Mouse (Mus musculus) G1E (cell line): ENCODE measurements around the gene Tenm2.

Experiments
- CTCF ChIP-seq: IDR thresholded peaks from 2 replicates; pipeline ENCODE4 v1.5.1; 2012; ENCODE audit warnings: low read depth, low read length, inconsistent platforms, mixed read lengths
- GATA1 ChIP-seq: IDR thresholded peaks from 2 replicates; pipeline ENCODE4 v1.6.1; 2012; ENCODE audit warnings: borderline replicate concordance, low read length, inconsistent platforms, mixed read lengths
- TAL1 ChIP-seq: conservative IDR thresholded peaks from 2 replicates; pipeline ENCODE4 v1.6.1; 2012; ENCODE audit warnings: low read depth, low read length, inconsistent platforms, mixed read lengths

DNA sequence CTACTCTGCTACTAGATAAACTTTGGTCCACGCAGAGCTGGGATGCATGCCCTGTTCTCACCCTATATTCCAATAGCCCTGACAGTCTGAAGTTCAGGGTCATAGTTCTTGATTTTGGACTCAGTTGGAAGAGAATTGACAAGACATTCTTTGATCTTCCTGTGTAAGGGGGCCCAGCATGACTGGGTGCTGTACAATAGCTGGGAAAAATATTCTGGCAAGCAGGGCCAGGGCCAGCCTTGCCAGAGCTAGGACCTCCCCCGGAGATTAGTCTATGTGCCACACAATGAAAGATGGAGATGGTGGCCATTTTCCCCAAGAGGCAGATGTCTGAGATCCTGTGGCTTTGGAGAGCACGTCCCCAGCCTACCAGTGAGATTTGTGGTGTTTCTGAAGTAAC, 1021.2 kb downstream of the Tenm2 start:
- TF ChIP-seq CTCF (no peak), GATA1 (no peak), TAL1 (no peak)
